Mouse (Mus musculus) liver, postnatal 0 days (tissue): Measurements from ENCODE around the gene Gpn3.

ENCODE experiments used
- CTCF ChIP-seq: sonication (generic); IDR thresholded peaks from 2 replicates; pipeline ENCODE4 v1.5.1; 2016; ENCODE audit warnings: antibody characterized with exemption, low read depth
- EP300 ChIP-seq: IDR thresholded peaks from 2 replicates; pipeline ENCODE4 v1.6.1; 2016; ENCODE audit warnings: antibody characterized with exemption, low read depth, mild to moderate bottlenecking

- no peak for TF ChIP-seq CTCF
- TF ChIP-seq EP300: no peak
These were observed 37.0 kb upstream of the Gpn3 start for GRCm38 (mm10) chr5:122334682-122335081.
